Comparison of ENCODE assay signal across 18 mouse cellular contexts in genomic region chr3:127395202-127395601, GRCm38 (mm10).
DNase-seq lines count a peak whose midpoint lies in the region; ATAC-seq lines count a peak whose summit lies in the region.
"Had no signal": no experiment of that assay in that cellular context is flagged by ENCODE, and none has a peak within 500 bp of the region (broad histone marks: within the 10 kb centered on the region; RNA-seq: fewer than 3 reads in every experiment).

No protein-coding gene starts in this region.

- intact Hi-C loops in left cerebral cortex, postnatal 10 days (cut with DNase I): no loop called here

- DNase-seq in frontal cortex, postnatal 10 days (ENCODE audit: low spot score in 2 of 2): no peak
- peak; percentile 24 to 41 for DNase-seq in left cerebral cortex, adult 18-20 months (ENCODE audit: low spot score in 2 of 2)
- DNase-seq in left cerebral cortex, postnatal 10 days (ENCODE audit: extremely low spot score in 1 of 2, low spot score in 2 of 2): no peak
- peak; percentile 24 to 44 for DNase-seq in right cerebral cortex, adult 2 months (ENCODE audit: low spot score in 2 of 2)
- no peak for DNase-seq in right cerebral cortex, postnatal 4 days
- DNase-seq in urinary bladder, postnatal 25 days (ENCODE audit: low spot score): no peak
- DNase-seq: adrenal gland, adult 8-10 months; B cell, adult 2 months; cerebellum, adult 11-12 months; cerebellum, adult 9-10 months; cerebellum, postnatal 25 days; gastrocnemius, postnatal 14 days; heart, adult 2 months; heart, postnatal 14 days had no signal

- peak; percentile 70 for ATAC-seq in frontal cortex, adult (ENCODE audit: low TSS enrichment)
- ATAC-seq: CD4-positive, CD25-positive, alpha-beta regulatory T cell, adult 4 months; forebrain, embryonic 15.5 days; hindbrain, postnatal 0 days had no signal

Comparison
In these comparisons a context has a peak if more than half of its experiments do, and no peak if none do; other contexts are left out.
1. DNase-seq: peak in left cerebral cortex, adult 18-20 months (2 of 2) and right cerebral cortex, adult 2 months (2 of 2); none in frontal cortex, postnatal 10 days (0 of 2), left cerebral cortex, postnatal 10 days (0 of 2), right cerebral cortex, postnatal 4 days (single experiment) and urinary bladder, postnatal 25 days (single experiment).